Mouse (Mus musculus) neural tube, embryonic 15.5 days (tissue): Measurements from ENCODE around the gene Nectin1. TPM values are rescaled to one million over a fixed set of nuclear protein-coding genes. Genes with fewer than 3 reads are reported as not detected.

Experiments
- ATAC-seq: fragments of 200-750 bp; cut with Nextera tagmentation; 2 replicates; pipeline ENCODE4 v1.8.0; 2017; ENCODE audit warnings: mild to moderate bottlenecking, moderate TSS enrichment, moderate library complexity; ENCODE audit not compliant: low FRiP score
- H3K27ac ChIP-seq: fragments of 300-500 bp; sonication (generic); replicated peaks from 2 replicates; pipeline ENCODE4 v1.5.1; 2015; ENCODE audit warnings: mild to moderate bottlenecking, inconsistent platforms
- H3K27me3 ChIP-seq: fragments of 300-500 bp; sonication (generic); replicated peaks from 2 replicates; pipeline ENCODE4 v1.6.1; 2015; ENCODE audit warnings: inconsistent platforms
- H3K36me3 ChIP-seq: fragments of 300-500 bp; sonication (generic); 2 replicates; pipeline ENCODE4 v1.6.1; 2015; ENCODE audit warnings: inconsistent platforms
- H3K4me1 ChIP-seq: fragments of 300-500 bp; sonication (generic); 2 replicates; pipeline ENCODE4 v1.6.1; 2015; ENCODE audit warnings: inconsistent platforms
- H3K4me2 ChIP-seq: fragments of 300-500 bp; sonication (generic); 2 replicates; pipeline ENCODE4 v1.6.1; 2015; ENCODE audit warnings: inconsistent platforms, mild to moderate bottlenecking, moderate library complexity
- H3K4me3 ChIP-seq: fragments of 300-500 bp; sonication (generic); replicated peaks from 2 replicates; pipeline ENCODE4 v1.5.1; 2015; ENCODE audit warnings: mild to moderate bottlenecking, inconsistent platforms
- H3K9ac ChIP-seq: fragments of 300-500 bp; sonication (generic); replicated peaks from 2 replicates; pipeline ENCODE4 v1.6.1; 2015; ENCODE audit warnings: mild to moderate bottlenecking, inconsistent platforms
- H3K9me3 ChIP-seq: fragments of 300-500 bp; sonication (generic); replicated peaks from 2 replicates; pipeline ENCODE4 v1.6.1; 2016; ENCODE audit warnings: inconsistent platforms
- WGBS: fragments of 180-500 bp; shearing (Covaris S2); methylation state at CpG from one replicate; pipeline ENCODE4 v1.1.7; 2015; ENCODE audit warnings: mixed read lengths; 5-methylcytosine and 5-hydroxymethylcytosine counted together
- polyA plus RNA-seq: library from polyadenylated mRNA; unstranded; fragments of >200 nt; fragmentation: Nextera tagmentation; extraction: Ambion mirVana; gene quantifications from 2 replicates; pipeline ENCODE4 v1.2.1, GENCODE M21; 2015

Gene Nectin1
- polyA plus RNA-seq, 1 experiment from 2014 or later = 14.9 TPM

DNA sequence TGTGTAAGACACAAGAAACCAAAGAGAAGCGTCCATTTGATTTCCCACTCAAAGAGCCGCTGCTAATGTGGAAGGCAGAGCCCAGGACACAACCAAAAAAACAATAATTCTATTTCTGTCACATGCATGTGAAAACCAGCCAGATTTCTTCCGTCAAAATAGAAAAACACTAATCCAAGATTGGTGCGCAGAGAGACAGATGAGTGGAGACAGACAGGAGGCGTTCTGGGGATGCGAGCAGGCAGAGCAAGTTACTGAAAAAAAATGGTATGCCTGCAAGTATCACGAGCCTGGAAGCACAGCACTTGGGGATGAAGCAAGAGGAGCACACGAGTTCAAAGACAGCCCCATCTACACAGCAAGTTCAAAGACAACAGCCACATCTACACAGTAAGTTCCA is 106.5 kb downstream of the Nectin1 start:
- 82% methylated on average over 8 of the region's 8 CpGs for WGBS
- no peaks in the 10 kb centered on the region for H3K9me3 ChIP-seq
- no peak overlapping the region for H3K4me3 ChIP-seq
- no peaks in the 10 kb centered on the region for H3K36me3 ChIP-seq
- no peak overlapping the region for H3K27ac ChIP-seq
- 0 out of 2 replicates have a peak, but pooled peaks cover 2% of the 10 kb centered on the region for H3K27me3 ChIP-seq
- H3K4me2 ChIP-seq = no peak overlapping the region
- H3K9ac ChIP-seq = no peak overlapping the region
- ATAC-seq = no peak
- H3K4me1 ChIP-seq = peaks cover 3% of the 10 kb centered on the region; the same call in 1 of the 2 replicates

DNA sequence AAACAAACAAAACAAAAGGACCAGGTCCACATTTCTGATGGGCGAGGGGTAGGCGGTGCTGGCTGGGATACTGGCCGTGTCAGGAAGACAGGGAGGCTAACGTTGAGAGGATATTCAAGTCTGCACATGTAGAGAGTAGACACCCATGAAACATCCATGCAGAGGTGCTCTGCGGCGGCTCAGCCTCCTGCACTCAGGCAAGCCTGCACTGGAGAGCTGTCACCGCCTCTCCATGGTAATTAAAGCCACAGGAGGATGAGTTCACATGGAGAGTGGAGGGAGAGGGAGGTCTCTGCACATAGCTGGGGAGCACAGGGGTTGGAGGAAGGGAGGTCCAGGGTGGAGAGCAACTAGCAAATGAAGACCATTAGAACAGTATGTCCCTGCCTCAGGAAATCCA is 107.4 kb downstream of the Nectin1 start:
- Histone ChIP-seq H3K27me3 (0 out of 2 replicates have a peak, but pooled peaks cover 2% of the 10 kb centered on the region), H3K27ac (no peak overlapping the region), H3K9ac (no peak overlapping the region), H3K4me1 (no peaks in the 10 kb centered on the region), H3K4me3 (no peak overlapping the region), H3K4me2 (no peak overlapping the region), H3K9me3 (no peaks in the 10 kb centered on the region), H3K36me3 (no peaks in the 10 kb centered on the region)
- 60% methylated on average over 7 of the region's 7 CpGs for WGBS
- no peak for ATAC-seq

GRCm38 (mm10) chr9:43855887-43856286 is 112.1 kb downstream of the Nectin1 start:
- ATAC-seq = no peak
- Histone ChIP-seq H3K36me3 (no peaks in the 10 kb centered on the region), H3K4me1 (no peaks in the 10 kb centered on the region), H3K4me2 (no peak overlapping the region), H3K27me3 (no peaks in the 10 kb centered on the region), H3K9ac (no peak overlapping the region), H3K27ac (no peak overlapping the region), H3K9me3 (no peaks in the 10 kb centered on the region), H3K4me3 (no peak overlapping the region)
- 86% methylated on average over 7 of the region's 7 CpGs for WGBS
